Mouse (Mus musculus) megakaryocyte, embryonic 14.5 days (primary cell): ENCODE results near the gene Slc23a3. TPM values are rescaled to one million over a fixed set of nuclear protein-coding genes. Genes with fewer than 3 reads are reported as not detected.

Source experiments
- H3K27me3 ChIP-seq: replicated peaks from 2 replicates; pipeline ENCODE3; 2012; ENCODE audit warnings: inconsistent platforms
- H3K36me3 ChIP-seq: replicated peaks from 2 replicates; pipeline ENCODE3; 2012; ENCODE audit warnings: low read length, inconsistent platforms, mixed read lengths
- H3K4me1 ChIP-seq: 2 replicates; pipeline ENCODE4 v1.6.1; 2012; ENCODE audit warnings: inconsistent platforms
- H3K4me3 ChIP-seq: replicated peaks from 2 replicates; pipeline ENCODE3; 2012; ENCODE audit warnings: moderate library complexity, mild to moderate bottlenecking, inconsistent platforms
- H3K9me3 ChIP-seq: 2 replicates; pipeline ENCODE4 v1.6.1; 2012; ENCODE audit warnings: inconsistent platforms
- FLI1 ChIP-seq: IDR thresholded peaks from 2 replicates; pipeline ENCODE4 v1.6.1; 2012; ENCODE audit warnings: low read length, inconsistent platforms, mixed read lengths
- GATA1 ChIP-seq: IDR thresholded peaks from 3 replicates; pipeline ENCODE4 v1.6.1; 2012; ENCODE audit warnings: mixed read lengths, low read length, inconsistent platforms, borderline replicate concordance
- polyA plus RNA-seq: library from polyadenylated mRNA; stranded (reverse); fragments of >175 nt; gene quantifications from 2 replicates; pipeline ENCODE4 v1.2.3, GENCODE M21; 2012; ENCODE audit warnings: low replicate concordance; ENCODE audit not compliant: insufficient read depth

Slc23a3 gene
- polyA plus RNA-seq, result not detected in 2 replicates

- H3K4me3 ChIP-seq, result no peak within 1 kb of the TSS
- no peaks in the 10 kb centered on the region for H3K9me3 ChIP-seq
- TF ChIP-seq FLI1, result no peak
- no peak for TF ChIP-seq GATA1
- peaks cover 41% of the 10 kb centered on the region for H3K36me3 ChIP-seq
- peaks cover 22% of the 10 kb centered on the region for H3K27me3 ChIP-seq
- peaks cover 19% of the 10 kb centered on the region for H3K4me1 ChIP-seq
These were observed at the start of gene Slc23a3 for GRCm38 (mm10) chr1:75133421-75134207. Slc23a3 (minus strand) TSS chr1:75133890.

GRCm38 (mm10) chr1:75182160-75182559 lies 48.5 kb upstream of the Slc23a3 start:
- H3K4me3 ChIP-seq, result no peak overlapping the region
- peaks cover 5% of the 10 kb centered on the region; the same call in 1 of the 2 replicates for H3K9me3 ChIP-seq
- no peaks in the 10 kb centered on the region for H3K27me3 ChIP-seq
- peaks cover 82% of the 10 kb centered on the region for H3K36me3 ChIP-seq
- peaks cover 67% of the 10 kb centered on the region for H3K4me1 ChIP-seq
- TF ChIP-seq GATA1 (no peak), FLI1 (no peak)

GRCm38 (mm10) chr1:75181377-75181870 lies 47.7 kb upstream of the Slc23a3 start:
- Histone ChIP-seq H3K27me3 (no peaks in the 10 kb centered on the region), H3K36me3 (peaks cover 82% of the 10 kb centered on the region), H3K9me3 (peaks cover 5% of the 10 kb centered on the region; the same call in 1 of the 2 replicates), H3K4me1 (peaks cover 63% of the 10 kb centered on the region), H3K4me3 (peak overlapping the region; percentile 17)
- TF ChIP-seq GATA1 (no peak), FLI1 (no peak)

GRCm38 (mm10) chr1:75180741-75181140 lies 47.1 kb upstream of the Slc23a3 start:
- peaks cover 5% of the 10 kb centered on the region; the same call in 1 of the 2 replicates for H3K9me3 ChIP-seq
- H3K27me3 ChIP-seq, result no peaks in the 10 kb centered on the region
- TF ChIP-seq GATA1, result no peak
- no peak for TF ChIP-seq FLI1
- peaks cover 62% of the 10 kb centered on the region for H3K4me1 ChIP-seq
- H3K36me3 ChIP-seq, result peaks cover 82% of the 10 kb centered on the region
- peak overlapping the region; percentile 100 for H3K4me3 ChIP-seq

- Histone ChIP-seq H3K27me3 (no peaks in the 10 kb centered on the region), H3K36me3 (peaks cover 82% of the 10 kb centered on the region), H3K4me1 (peaks cover 57% of the 10 kb centered on the region), H3K4me3 (peak within 1 kb of the TSS; percentile 100), H3K9me3 (peaks cover 5% of the 10 kb centered on the region; the same call in 1 of the 2 replicates)
- TF ChIP-seq GATA1, result no peak
These were observed 46.5 kb upstream of the Slc23a3 start, which contains the start of gene Abcb6 for GRCm38 (mm10) chr1:75180105-75180590. Abcb6 (minus strand) TSS chr1:75180392.

- TF ChIP-seq GATA1 (no peak), FLI1 (no peak)
- Histone ChIP-seq H3K9me3 (peaks cover 5% of the 10 kb centered on the region; the same call in 1 of the 2 replicates), H3K4me3 (peak overlapping the region; percentile 100), H3K27me3 (no peaks in the 10 kb centered on the region), H3K36me3 (peaks cover 82% of the 10 kb centered on the region), H3K4me1 (peaks cover 53% of the 10 kb centered on the region)
These were observed 45.8 kb upstream of the Slc23a3 start for GRCm38 (mm10) chr1:75179334-75180104.

- peaks cover 37% of the 10 kb centered on the region for H3K4me1 ChIP-seq
- no peak for TF ChIP-seq GATA1
- TF ChIP-seq FLI1, result no peak
- H3K9me3 ChIP-seq, result no peaks in the 10 kb centered on the region
- H3K36me3 ChIP-seq, result peaks cover 45% of the 10 kb centered on the region
- H3K4me3 ChIP-seq, result peak within 1 kb of the TSS; percentile 93
- no peaks in the 10 kb centered on the region for H3K27me3 ChIP-seq
These were observed 35.1 kb upstream of the Slc23a3 start, which contains the start of gene Zfand2b for GRCm38 (mm10) chr1:75168472-75169464. Zfand2b (plus strand) TSS chr1:75168646.

- H3K4me1 ChIP-seq, result peaks cover 37% of the 10 kb centered on the region
- peak overlapping the region; percentile 93 for H3K4me3 ChIP-seq
- H3K36me3 ChIP-seq, result peaks cover 38% of the 10 kb centered on the region
- H3K27me3 ChIP-seq, result no peaks in the 10 kb centered on the region
- H3K9me3 ChIP-seq, result peaks cover 5% of the 10 kb centered on the region
- TF ChIP-seq FLI1 (no peak), GATA1 (no peak)
These were observed 34.4 kb upstream of the Slc23a3 start for GRCm38 (mm10) chr1:75168093-75168471.
